Mouse (Mus musculus): Measurements from ENCODE around the gene Pdzd3.

DNA sequence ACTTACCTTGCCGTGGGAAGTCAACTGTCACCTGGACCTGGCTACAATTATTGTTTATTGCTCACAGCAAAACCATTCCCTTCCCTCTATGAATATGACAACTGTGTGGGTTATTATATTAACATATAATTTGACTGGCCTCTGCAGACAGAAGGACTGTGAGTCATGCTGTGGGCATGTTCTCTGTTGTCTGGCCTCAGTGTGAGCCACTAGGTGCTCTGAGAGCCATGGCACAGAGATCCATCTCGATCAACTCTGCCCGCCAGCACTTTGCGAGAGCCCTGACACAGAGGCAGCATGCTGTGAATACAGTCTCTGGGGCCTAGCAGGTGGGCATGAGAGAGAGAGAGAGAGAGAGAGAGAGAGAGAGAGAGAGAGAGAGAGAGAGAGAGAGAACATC lies 18.7 kb upstream of the Pdzd3 start:
- no peak for TF ChIP-seq CTCF (IDR thresholded peaks at IDR 0.05; ENCODE audit: low read depth)
- TF ChIP-seq EP300 (optimal IDR thresholded peaks at IDR 0.05) = no peak
